Mouse (Mus musculus) heart, embryonic 16.5 days (tissue): ENCODE data around the gene Lhfpl4. TPM values are rescaled to one million over a fixed set of nuclear protein-coding genes. Genes with fewer than 3 reads are reported as not detected.
A peak's percentile ranks its signal among the peaks of the same experiment; 100 is the strongest.

Experiments
- ATAC-seq: fragments of 200-750 bp; cut with Nextera tagmentation; replicated peaks from 2 replicates; pipeline ENCODE4 v1.8.0; 2017; ENCODE audit warnings: moderate number of reproducible peaks; ENCODE audit not compliant: insufficient read depth, low FRiP score; ENCODE audit errors: extremely low read depth
- H3K27ac ChIP-seq: fragments of 300-500 bp; sonication (generic); 2 replicates; pipeline ENCODE4 v1.5.1; 2014; ENCODE audit warnings: mild to moderate bottlenecking, low read length, control low read depth, moderate library complexity
- H3K27me3 ChIP-seq: fragments of 300-500 bp; sonication (generic); 2 replicates; pipeline ENCODE4 v1.6.1; 2014; ENCODE audit warnings: low read length, mixed read lengths; ENCODE audit not compliant: control insufficient read depth, insufficient read depth
- H3K36me3 ChIP-seq: fragments of 300-500 bp; sonication (generic); 2 replicates; pipeline ENCODE4 v1.6.1; 2014; ENCODE audit not compliant: control insufficient read depth, insufficient read depth
- H3K4me1 ChIP-seq: fragments of 300-500 bp; sonication (generic); 2 replicates; pipeline ENCODE4 v1.6.1; 2014; ENCODE audit warnings: low read length, mixed read lengths; ENCODE audit not compliant: control insufficient read depth, insufficient read depth
- H3K4me2 ChIP-seq: fragments of 300-500 bp; sonication (generic); 2 replicates; pipeline ENCODE4 v1.6.1; 2014; ENCODE audit warnings: low read depth, mild to moderate bottlenecking, control low read depth, low read length
- H3K4me3 ChIP-seq: fragments of 300-500 bp; sonication (generic); 2 replicates; pipeline ENCODE4 v1.5.1; 2014; ENCODE audit warnings: mild to moderate bottlenecking, control low read depth, low read length
- H3K9ac ChIP-seq: fragments of 300-500 bp; sonication (generic); 2 replicates; pipeline ENCODE4 v1.6.1; 2014; ENCODE audit warnings: low read length, control low read depth
- H3K9me3 ChIP-seq: fragments of 300-500 bp; sonication (generic); replicated peaks from 2 replicates; pipeline ENCODE4 v1.6.1; 2016; ENCODE audit warnings: low read length; ENCODE audit not compliant: control insufficient read depth
- WGBS: fragments of 180-500 bp; shearing (Covaris S2); extraction: QIAGEN DNeasy Blood & Tissue Kit; methylation state at CpG from one replicate; pipeline ENCODE4 v1.1.7; 2014; 5-methylcytosine and 5-hydroxymethylcytosine counted together
- polyA plus RNA-seq: library from polyadenylated mRNA; unstranded; fragments of >200 nt; fragmentation: Nextera tagmentation; extraction: Ambion mirVana; gene quantifications from 2 replicates; pipeline ENCODE4 v1.2.1, GENCODE M21; 2015

Lhfpl4 gene
- polyA plus RNA-seq, 1 experiment from 2014 or later: 0.35 TPM

DNA sequence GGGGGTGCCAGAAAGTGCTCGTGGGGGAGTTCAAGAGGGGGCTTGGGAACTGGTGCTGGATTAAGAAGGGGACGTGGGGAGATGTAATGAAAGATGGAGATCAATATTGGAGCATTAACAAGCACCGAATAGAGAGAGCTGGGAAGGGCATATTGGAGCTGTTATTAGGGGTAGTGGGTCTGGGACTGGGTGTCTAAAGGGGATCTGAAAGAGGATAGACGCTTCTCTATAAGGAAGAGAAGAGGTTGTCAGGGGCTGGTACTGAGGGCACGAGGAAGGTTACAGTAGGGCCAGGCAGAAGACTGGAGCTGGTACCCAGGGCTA lies 705 bp downstream of the Lhfpl4 start:
- no peak overlapping the region for H3K9ac ChIP-seq
- H3K4me1 ChIP-seq: peaks cover 4% of the 10 kb centered on the region
- H3K27me3 ChIP-seq: peaks cover 48% of the 10 kb centered on the region
- no peaks in the 10 kb centered on the region for H3K9me3 ChIP-seq
- H3K27ac ChIP-seq: no peak overlapping the region
- peak overlapping the region; percentile 74 for H3K4me2 ChIP-seq
- H3K36me3 ChIP-seq: no peaks in the 10 kb centered on the region
- H3K4me3 ChIP-seq: peak overlapping the region; percentile 52
- 6% methylated on average over 5 of the region's 5 CpGs for WGBS
- ATAC-seq: no peak

DNA sequence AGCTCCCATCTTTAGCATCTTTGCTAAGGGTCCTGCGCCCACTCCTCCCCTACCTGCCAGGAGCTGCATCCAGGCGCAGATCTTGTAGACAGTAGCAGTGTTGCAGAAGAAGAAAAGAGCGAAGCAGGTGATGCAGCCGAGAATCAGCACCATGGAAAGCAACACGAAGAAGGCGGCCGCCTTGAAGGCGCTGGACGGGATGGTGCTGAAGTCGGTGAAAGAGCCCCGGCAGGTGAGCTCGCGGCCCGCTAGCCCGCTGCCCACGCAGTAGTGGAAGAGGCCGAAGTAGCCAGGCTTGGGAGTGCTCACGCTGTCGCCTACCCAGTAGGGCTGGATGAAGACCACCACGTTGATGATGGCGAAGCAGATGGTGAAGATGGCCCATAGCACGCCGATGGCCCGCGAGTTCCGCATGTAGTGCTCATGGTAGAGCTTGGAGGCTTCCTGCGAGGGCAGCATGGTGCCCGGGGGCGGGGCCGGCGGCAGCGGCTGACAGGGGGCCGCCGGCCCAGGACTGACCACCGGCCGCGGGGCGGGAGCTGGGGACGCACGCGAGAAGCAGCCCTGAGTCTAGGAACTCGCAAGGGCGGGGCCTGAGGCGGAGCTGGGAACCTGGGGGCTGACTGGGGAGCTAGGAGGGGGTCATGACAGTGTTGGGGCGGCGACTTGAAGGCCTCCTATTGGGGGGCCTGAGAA lies 1.3 kb downstream of the Lhfpl4 start:
- H3K9me3 ChIP-seq: no peaks in the 10 kb centered on the region
- no peak overlapping the region; the same call in 1 of the 2 replicates for H3K4me3 ChIP-seq
- H3K27me3 ChIP-seq: peaks cover 48% of the 10 kb centered on the region
- no peak for ATAC-seq
- H3K9ac ChIP-seq: no peak overlapping the region
- 3% methylated on average over 46 of the region's 46 CpGs for WGBS
- peaks cover 4% of the 10 kb centered on the region for H3K4me1 ChIP-seq
- H3K27ac ChIP-seq: no peak overlapping the region
- H3K4me2 ChIP-seq: 0 out of 2 replicates have a peak overlapping the region, but pooled peaks have one; percentile 9
- no peaks in the 10 kb centered on the region for H3K36me3 ChIP-seq

- WGBS: 72% methylated on average over 21 of the region's 21 CpGs
- Histone ChIP-seq H3K4me2 (no peak overlapping the region), H3K36me3 (no peaks in the 10 kb centered on the region), H3K9ac (no peak overlapping the region), H3K27ac (no peak overlapping the region), H3K4me1 (no peaks in the 10 kb centered on the region), H3K9me3 (no peaks in the 10 kb centered on the region), H3K27me3 (no peaks in the 10 kb centered on the region), H3K4me3 (no peak overlapping the region)
- no peak for ATAC-seq
Measured at GRCm38 (mm10) chr6:113184866-113185525, 10.2 kb downstream of the Lhfpl4 start.

GRCm38 (mm10) chr6:113184163-113184562 lies 11.0 kb downstream of the Lhfpl4 start:
- Histone ChIP-seq H3K27me3 (no peaks in the 10 kb centered on the region), H3K9ac (no peak overlapping the region), H3K9me3 (no peaks in the 10 kb centered on the region), H3K4me1 (no peaks in the 10 kb centered on the region), H3K4me2 (no peak overlapping the region), H3K4me3 (no peak overlapping the region), H3K27ac (no peak overlapping the region), H3K36me3 (no peaks in the 10 kb centered on the region)
- ATAC-seq: no peak
- WGBS: 52% methylated on average over 9 of the region's 9 CpGs

DNA sequence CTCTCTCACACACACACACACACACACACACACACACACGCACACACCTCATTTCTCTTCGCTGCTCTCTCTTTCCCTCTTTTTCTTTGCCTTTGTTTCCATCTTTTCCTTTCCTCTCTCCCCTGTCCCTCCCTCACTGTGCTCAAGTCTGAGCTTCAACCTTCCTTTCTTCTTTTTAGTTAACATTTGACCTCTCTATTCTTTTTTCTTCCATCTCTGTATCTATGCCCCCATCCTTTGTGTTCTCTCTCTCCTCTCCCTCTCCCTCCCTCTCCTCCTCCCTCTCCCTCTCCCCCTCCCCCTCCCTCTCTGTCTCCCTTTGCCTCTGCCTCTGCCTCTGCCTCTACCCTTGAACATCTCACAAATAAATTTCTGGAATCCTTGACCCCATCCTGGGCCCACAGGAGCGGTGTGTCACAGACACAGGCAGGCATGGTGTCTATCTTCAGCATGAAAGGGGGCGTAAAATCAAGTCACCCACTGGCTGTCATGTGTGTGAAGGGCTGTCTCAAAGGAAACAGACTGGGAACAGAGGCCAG lies 15.9 kb downstream of the Lhfpl4 start:
- no peaks in the 10 kb centered on the region for H3K27me3 ChIP-seq
- no peak overlapping the region for H3K27ac ChIP-seq
- H3K4me3 ChIP-seq: no peak overlapping the region
- no peaks in the 10 kb centered on the region for H3K36me3 ChIP-seq
- no peak for ATAC-seq
- no peak overlapping the region for H3K9ac ChIP-seq
- WGBS: 39% methylated on average over 4 of the region's 4 CpGs
- H3K9me3 ChIP-seq: 0 out of 2 replicates have a peak, but pooled peaks cover 3% of the 10 kb centered on the region
- H3K4me2 ChIP-seq: no peak overlapping the region
- H3K4me1 ChIP-seq: no peaks in the 10 kb centered on the region

- Histone ChIP-seq H3K4me1 (no peaks in the 10 kb centered on the region), H3K9me3 (0 out of 2 replicates have a peak, but pooled peaks cover 3% of the 10 kb centered on the region), H3K4me3 (no peak overlapping the region), H3K9ac (no peak overlapping the region), H3K27me3 (no peaks in the 10 kb centered on the region), H3K36me3 (no peaks in the 10 kb centered on the region), H3K4me2 (no peak overlapping the region), H3K27ac (no peak overlapping the region)
- no peak for ATAC-seq
- WGBS: 21% methylated on average over 14 of the region's 14 CpGs
Measured at GRCm38 (mm10) chr6:113178286-113179194, 16.6 kb downstream of the Lhfpl4 start.

DNA sequence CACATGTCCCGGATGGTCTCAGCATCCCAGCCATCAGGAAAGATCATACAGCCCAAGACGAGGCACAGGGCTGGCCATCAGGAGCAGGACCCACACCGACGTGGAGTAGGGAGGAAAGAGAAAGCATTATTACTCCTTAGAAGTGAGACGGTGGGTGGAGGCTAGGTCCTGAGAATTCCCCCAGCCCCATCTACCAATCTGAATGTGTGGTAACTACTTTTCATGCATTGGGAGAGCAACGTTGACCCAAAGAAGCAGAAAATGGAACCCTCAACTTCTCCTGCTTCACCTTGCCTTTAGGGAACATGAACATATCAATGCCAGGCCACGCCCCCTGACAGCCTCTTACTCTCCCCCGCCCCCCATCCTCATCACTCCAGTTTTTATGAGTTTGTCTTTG lies 18.6 kb downstream of the Lhfpl4 start:
- Histone ChIP-seq H3K4me1 (no peaks in the 10 kb centered on the region), H3K27ac (no peak overlapping the region), H3K27me3 (no peaks in the 10 kb centered on the region), H3K4me2 (no peak overlapping the region), H3K4me3 (no peak overlapping the region), H3K9me3 (0 out of 2 replicates have a peak, but pooled peaks cover 3% of the 10 kb centered on the region), H3K36me3 (no peaks in the 10 kb centered on the region), H3K9ac (no peak overlapping the region)
- WGBS: 76% methylated on average over 8 of the region's 8 CpGs
- ATAC-seq: no peak

DNA sequence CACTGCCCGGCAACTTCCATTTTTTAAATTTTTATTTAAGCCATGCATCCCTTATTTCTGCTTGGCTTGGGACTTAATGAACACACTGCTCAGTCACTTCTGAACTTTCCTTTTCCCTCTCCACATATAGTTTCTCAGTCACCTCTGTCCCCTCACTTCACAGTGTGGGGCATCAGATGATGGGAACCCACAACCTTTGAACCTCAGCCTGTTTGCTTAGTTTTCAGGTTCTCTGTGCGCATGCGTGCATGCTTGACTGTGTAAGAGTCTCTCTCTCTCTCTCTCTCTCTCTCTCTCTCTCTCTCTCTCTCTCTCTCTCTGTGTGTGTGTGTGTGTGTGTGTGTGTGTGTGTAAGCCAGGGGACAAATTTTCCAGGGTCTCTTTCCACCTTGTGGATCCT lies 19.7 kb downstream of the Lhfpl4 start:
- Histone ChIP-seq H3K4me2 (no peak overlapping the region), H3K9me3 (0 out of 2 replicates have a peak, but pooled peaks cover 3% of the 10 kb centered on the region), H3K27ac (no peak overlapping the region), H3K27me3 (no peaks in the 10 kb centered on the region), H3K4me3 (no peak overlapping the region), H3K9ac (no peak overlapping the region), H3K4me1 (no peaks in the 10 kb centered on the region), H3K36me3 (no peaks in the 10 kb centered on the region)
- no peak for ATAC-seq
- 91% methylated on average over 3 of the region's 3 CpGs for WGBS
